Mouse (Mus musculus): ENCODE measurements at regions not wholly inside any gene's neighbourhood (a gene's known extent, or its start where the extent isn't known, plus 50 kb on each side); places are given as distances from the start of the nearest gene placed in this dataset.

- peak; percentile 6 for DNase-seq (ENCODE audit: low spot score)
Measured at GRCm38 (mm10) chrX:163669886-163670285, 91.2 kb downstream of the Rnf138rt1 start.
